Mouse (Mus musculus) intestine, embryonic 14.5 days (tissue): ENCODE measurements around the gene Gm10352. TPM values are rescaled to one million over a fixed set of nuclear protein-coding genes. Genes with fewer than 3 reads are reported as not detected.
"Not testable (repeated sequence)": the region's sequence is repeated elsewhere in the genome, so short reads cannot be mapped to it uniquely, and the experiment has no call there.

Source experiments
- ATAC-seq: fragments of 200-750 bp; cut with Nextera tagmentation; replicated peaks from 2 replicates; pipeline ENCODE4 v1.8.0; 2017; ENCODE audit warnings: low read depth, moderate number of reproducible peaks, moderate TSS enrichment, moderate library complexity; ENCODE audit not compliant: low FRiP score, low TSS enrichment
- DNase-seq: peaks from one replicate; pipeline ENCODE4 v3.0.0-alpha.2; 2018; ENCODE audit warnings: low spot score
- H3K27ac ChIP-seq: fragments of 300-500 bp; sonication (generic); 2 replicates; pipeline ENCODE4 v1.5.1; 2014; ENCODE audit warnings: low read depth, mild to moderate bottlenecking, control low read depth
- H3K27me3 ChIP-seq: fragments of 300-500 bp; sonication (generic); replicated peaks from 2 replicates; pipeline ENCODE4 v1.6.1; 2014; ENCODE audit warnings: low read length, control low read depth; ENCODE audit not compliant: control insufficient read depth, insufficient read depth
- H3K36me3 ChIP-seq: fragments of 300-500 bp; sonication (generic); 2 replicates; pipeline ENCODE4 v1.6.1; 2014; ENCODE audit warnings: low read length, control low read depth; ENCODE audit not compliant: control insufficient read depth, insufficient read depth
- H3K4me1 ChIP-seq: fragments of 300-500 bp; sonication (generic); replicated peaks from 2 replicates; pipeline ENCODE4 v1.6.1; 2014; ENCODE audit warnings: low read length, control low read depth, mixed read lengths; ENCODE audit not compliant: control insufficient read depth, insufficient read depth
- H3K4me2 ChIP-seq: fragments of 300-500 bp; sonication (generic); 2 replicates; pipeline ENCODE4 v1.6.1; 2014; ENCODE audit warnings: low read length
- H3K4me3 ChIP-seq: fragments of 300-500 bp; sonication (generic); 2 replicates; pipeline ENCODE4 v1.5.1; 2014; ENCODE audit warnings: low read depth, low read length, control low read depth, mixed read lengths
- H3K9ac ChIP-seq: fragments of 300-500 bp; sonication (generic); 2 replicates; pipeline ENCODE4 v1.6.1; 2014; ENCODE audit warnings: mild to moderate bottlenecking, low read length
- H3K9me3 ChIP-seq: fragments of 300-500 bp; sonication (generic); 2 replicates; pipeline ENCODE4 v1.6.1; 2016; ENCODE audit warnings: low read length, control low read depth; ENCODE audit not compliant: control insufficient read depth
- WGBS: fragments of 180-500 bp; shearing (Covaris S2); extraction: QIAGEN DNeasy Blood & Tissue Kit; methylation state at CpG from one replicate; pipeline ENCODE4 v1.1.7; 2014; 5-methylcytosine and 5-hydroxymethylcytosine counted together
- polyA plus RNA-seq: library from polyadenylated mRNA; unstranded; fragments of >200 nt; fragmentation: Nextera tagmentation; extraction: Ambion mirVana; gene quantifications from 2 replicates; pipeline ENCODE4 v1.2.1, GENCODE M21; 2014

Gene Gm10352
- 0.55 TPM in 1 of 2 replicates, not detected in the other for polyA plus RNA-seq

DNA sequence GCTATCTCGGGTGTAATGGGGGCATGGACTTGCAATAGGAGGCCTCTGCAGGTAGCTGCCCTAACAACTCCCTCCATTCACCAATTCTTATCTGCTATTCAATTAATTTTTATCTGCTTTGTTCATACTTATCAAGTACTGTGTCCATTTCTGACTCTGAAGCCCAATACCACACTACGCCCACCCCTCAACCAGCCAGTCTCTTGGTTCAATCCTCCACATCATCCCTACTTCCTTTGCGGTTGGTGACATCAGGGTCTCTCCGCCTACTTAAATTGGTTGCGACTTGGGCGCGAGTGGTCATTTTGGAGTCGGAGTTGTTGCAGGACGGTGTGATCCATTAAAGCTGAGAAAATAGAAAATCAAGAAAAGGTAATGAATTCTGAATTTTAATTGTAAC, at the start of gene Gm10352:
Gene Gm10352 (plus strand): TSS at position 301 of the 400 bp plus-strand sequence.
- not testable (repeated sequence) for H3K4me1 ChIP-seq, H3K4me3 ChIP-seq, H3K9me3 ChIP-seq, H3K27me3 ChIP-seq, ATAC-seq, H3K4me2 ChIP-seq, H3K36me3 ChIP-seq, H3K27ac ChIP-seq, H3K9ac ChIP-seq, DNase-seq
- WGBS: no CpG with 5 or more reads among the region's 9 CpGs

DNA sequence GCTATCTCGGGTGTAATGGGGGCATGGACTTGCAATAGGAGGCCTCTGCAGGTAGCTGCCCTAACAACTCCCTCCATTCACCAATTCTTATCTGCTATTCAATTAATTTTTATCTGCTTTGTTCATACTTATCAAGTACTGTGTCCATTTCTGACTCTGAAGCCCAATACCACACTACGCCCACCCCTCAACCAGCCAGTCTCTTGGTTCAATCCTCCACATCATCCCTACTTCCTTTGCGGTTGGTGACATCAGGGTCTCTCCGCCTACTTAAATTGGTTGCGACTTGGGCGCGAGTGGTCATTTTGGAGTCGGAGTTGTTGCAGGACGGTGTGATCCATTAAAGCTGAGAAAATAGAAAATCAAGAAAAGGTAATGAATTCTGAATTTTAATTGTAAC, 31.5 kb downstream of the Gm10352 start, which contains the start of gene Gm29289:
Gene Gm29289 (plus strand): TSS at position 301 of the 400 bp plus-strand sequence.
- H3K4me2 ChIP-seq, ATAC-seq, H3K27ac ChIP-seq, H3K4me1 ChIP-seq, H3K9me3 ChIP-seq, H3K4me3 ChIP-seq, H3K27me3 ChIP-seq, H3K9ac ChIP-seq, DNase-seq, H3K36me3 ChIP-seq: not testable (repeated sequence)
- WGBS: no CpG with 5 or more reads among the region's 9 CpGs

Other genes starting within 250 kb of the Gm10352 start
- not detected in 2 replicates for gene Sry, start 237.3 kb upstream of the Gm10352 start, polyA plus RNA-seq
- not detected in 2 replicates for gene H2al2b, start 180.3 kb upstream of the Gm10352 start, polyA plus RNA-seq
- gene Gm4064, start 104.8 kb upstream of the Gm10352 start, polyA plus RNA-seq: not detected in 2 replicates
- not detected in 2 replicates for gene Rbmy, start 70.3 kb upstream of the Gm10352 start, polyA plus RNA-seq
- not detected in 2 replicates for gene Gm10256, start 70.3 kb upstream of the Gm10352 start, polyA plus RNA-seq
- gene Gm29289, start 31.6 kb downstream of the Gm10352 start, polyA plus RNA-seq: not detected in 2 replicates